8 mouse cellular contexts compared by ENCODE assay signal in the genomic region with DNA sequence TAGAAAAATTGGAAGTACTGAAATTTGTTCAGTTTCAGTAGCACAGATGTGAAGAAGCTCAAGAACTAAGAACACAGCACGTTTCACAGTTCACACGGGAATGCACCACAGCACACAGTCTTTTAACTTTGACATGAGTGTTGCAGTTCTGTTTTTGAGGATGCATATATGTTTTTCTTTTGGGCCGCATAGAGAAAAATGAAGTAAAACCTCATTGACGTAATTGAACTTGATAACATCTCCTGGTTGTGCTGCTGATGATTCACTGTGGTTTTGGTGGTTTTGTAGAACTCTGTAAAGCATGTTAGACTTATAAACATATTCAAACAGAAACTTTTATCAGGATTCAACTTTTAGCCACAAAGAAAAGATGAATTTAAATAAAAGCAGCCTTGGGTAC.
DNase-seq lines count a peak whose midpoint lies in the region; ATAC-seq lines count a peak whose summit lies in the region.
"Had no signal": no experiment of that assay in that cellular context is flagged by ENCODE, and none has a peak within 500 bp of the region (broad histone marks: within the 10 kb centered on the region; RNA-seq: fewer than 3 reads in every experiment).

No protein-coding gene starts in this region.

- DNase-seq in 3T3-L1 (ENCODE audit: low read depth, low spot score), result peak; percentile 88
- peak; percentile 47 to 66 for DNase-seq in B cell, adult 2 months
- DNase-seq in c-Kit-positive CD71-positive TER-119-negative erythroid progenitor cells, embryonic 14.5 days (ENCODE audit: low read depth), result peak; percentile 56
- DNase-seq in cerebellum, postnatal 36 days, result no peak
- no peak for DNase-seq in spleen, postnatal 10 days (ENCODE audit: low spot score in 2 of 2)
- DNase-seq in retina, embryonic 14.5 days (ENCODE audit: low spot score), result no peak
- DNase-seq: kidney, adult 18-20 months had no signal

- peak; percentile 94 for ATAC-seq in megakaryocyte progenitor cell, adult 5-6 weeks (replicated peaks; ENCODE audit: poor library complexity)

Comparison
In these comparisons a context has a peak if more than half of its experiments do, and no peak if none do; other contexts are left out.
1. DNase-seq: peak in 3T3-L1 (single experiment), B cell, adult 2 months (2 of 2) and c-Kit-positive CD71-positive TER-119-negative erythroid progenitor cells, embryonic 14.5 days (single experiment); none in cerebellum, postnatal 36 days (0 of 2), spleen, postnatal 10 days (0 of 2) and retina, embryonic 14.5 days (single experiment).